Mouse (Mus musculus) MN1 (cell line): ENCODE results near the gene Krt31.

ENCODE experiments used
- DNase-seq: peaks from one replicate; pipeline ENCODE4 v3.0.0-alpha.2; 2016; ENCODE audit warnings: low spot score

Gene Krt31

DNA sequence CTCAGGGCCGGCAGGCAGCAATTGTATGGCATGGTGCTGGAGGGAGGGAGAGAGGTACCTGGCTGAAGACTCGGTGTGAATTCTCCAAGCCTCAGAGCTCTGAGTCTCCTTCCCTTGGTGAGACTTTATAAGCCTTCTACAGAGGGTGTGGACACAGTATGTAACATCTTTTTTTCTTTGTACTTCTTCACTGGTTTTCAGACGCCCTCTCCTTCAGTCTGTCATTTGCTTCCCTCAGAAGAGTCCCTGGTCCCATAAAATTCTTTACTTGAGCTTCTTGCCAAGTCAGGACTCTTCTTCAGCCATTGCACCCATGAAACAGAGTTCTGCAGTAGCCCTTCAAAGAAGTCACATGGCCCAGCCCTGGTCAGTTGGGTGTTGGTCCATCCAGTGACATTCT, at the start of gene Krt31:
Gene Krt31, minus strand, starts transcription at position 101 of the 400 bp plus-strand sequence.
- no peak for DNase-seq

GRCm38 (mm10) chr11:100097819-100098218, 47.5 kb upstream of the Krt31 start:
- no peak for DNase-seq

GRCm38 (mm10) chr11:100096141-100096540, 45.8 kb upstream of the Krt31 start, which contains the start of gene Krt35:
Gene Krt35, minus strand, starts transcription at chr11:100096241.
- DNase-seq = no peak

DNA sequence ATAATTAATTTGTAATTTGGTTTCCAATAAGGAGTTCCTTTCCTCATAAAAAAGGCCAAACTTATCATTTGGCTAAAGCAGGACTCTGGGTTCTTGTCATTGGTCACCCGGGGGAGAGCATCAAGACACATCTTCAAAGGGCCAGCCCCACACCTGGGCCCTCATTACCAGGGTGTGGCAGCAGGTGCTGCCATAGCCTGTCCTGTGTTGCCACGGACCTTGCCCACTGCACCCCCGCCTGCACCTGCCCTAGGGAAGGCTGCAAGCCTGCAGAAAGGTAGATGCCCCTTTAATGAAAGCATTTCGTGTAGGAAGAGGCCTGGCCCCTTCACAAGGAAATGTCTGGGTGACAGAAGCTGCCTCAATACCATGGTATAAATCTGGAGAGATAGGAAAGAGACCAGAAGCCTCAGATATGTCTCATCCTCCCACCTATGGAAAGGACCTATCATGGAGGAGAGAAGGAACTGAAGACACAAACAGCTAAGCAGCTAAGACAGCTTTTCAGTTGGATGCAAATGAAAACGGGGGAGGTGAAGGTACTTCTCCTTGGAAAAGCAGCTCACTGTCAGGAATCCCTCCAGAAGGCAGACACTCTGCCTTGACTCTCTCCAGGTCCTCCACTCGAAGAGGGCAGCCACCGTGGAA, 38.2 kb upstream of the Krt31 start:
- no peak for DNase-seq

GRCm38 (mm10) chr11:100087861-100088260, 37.5 kb upstream of the Krt31 start, which contains the start of gene Krt32:
Gene Krt32, minus strand, starts transcription at chr11:100088226.
- DNase-seq = no peak

GRCm38 (mm10) chr11:100073873-100074272, 23.5 kb upstream of the Krt31 start:
- DNase-seq = no peak

DNA sequence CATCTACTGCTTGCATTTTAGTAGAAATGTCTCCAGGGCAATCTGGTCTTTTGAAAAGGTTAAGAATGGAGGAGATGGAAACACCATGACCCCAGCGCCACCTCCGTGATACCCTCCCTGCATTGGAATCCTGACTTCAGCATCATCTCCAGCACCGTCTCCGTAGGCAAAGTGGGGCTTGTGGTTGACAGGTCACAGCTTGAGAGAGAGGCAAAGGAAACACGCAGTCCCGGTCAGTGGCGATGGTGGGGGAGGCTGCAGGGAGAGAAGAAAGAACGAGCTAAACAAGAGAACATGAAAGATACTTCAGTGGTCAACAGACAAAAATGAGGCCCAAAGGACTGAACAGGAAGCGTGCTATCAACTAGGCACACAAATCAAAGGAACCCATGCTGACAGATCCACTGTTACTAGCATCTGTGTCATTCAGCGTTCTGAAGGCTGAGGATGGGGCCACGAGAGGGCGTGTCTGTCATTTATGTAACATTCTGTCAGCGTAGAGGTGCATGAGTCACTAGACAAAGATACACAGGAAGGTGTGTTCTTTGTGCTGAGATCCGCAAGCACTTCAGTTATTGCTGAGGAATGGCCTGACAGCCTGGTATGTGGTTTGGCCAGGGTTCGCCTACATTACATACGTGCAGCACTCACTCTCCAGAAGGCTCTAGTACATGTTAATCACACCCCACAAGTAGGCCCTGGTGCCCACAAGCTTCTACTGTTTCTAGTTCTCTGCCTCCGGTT, 17.1 kb upstream of the Krt31 start:
- no peak for DNase-seq

- DNase-seq = no peak
Observed at GRCm38 (mm10) chr11:100066236-100067010, 16.1 kb upstream of the Krt31 start.

GRCm38 (mm10) chr11:100058875-100059274, 8.5 kb upstream of the Krt31 start:
- DNase-seq = no peak

GRCm38 (mm10) chr11:100055686-100056655, 5.6 kb upstream of the Krt31 start:
- DNase-seq = no peak

- DNase-seq = no peak
Observed at GRCm38 (mm10) chr11:100047193-100047592, 3.2 kb downstream of the Krt31 start.

- no peak for DNase-seq
Observed at GRCm38 (mm10) chr11:100046303-100046866, 4.0 kb downstream of the Krt31 start.

DNA sequence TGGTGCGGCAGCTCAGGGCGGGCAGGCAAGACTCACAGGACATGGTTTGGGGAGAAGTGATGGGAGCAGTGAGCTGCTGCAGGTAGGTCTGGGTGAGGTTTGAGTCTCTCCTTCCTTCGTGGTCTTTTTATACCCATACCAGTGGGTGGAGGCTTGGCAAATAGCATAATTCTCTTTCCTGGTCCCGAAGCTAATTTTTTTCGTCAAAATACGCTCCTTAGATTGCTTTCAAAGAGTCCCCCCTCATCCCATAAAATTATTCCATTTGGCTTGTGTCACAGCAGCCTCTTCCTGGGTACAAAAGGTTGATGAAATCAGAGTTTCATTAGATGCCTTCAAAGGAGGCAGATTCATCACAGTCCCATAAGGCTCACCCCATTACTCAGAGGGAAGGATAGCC, 8.9 kb downstream of the Krt31 start, which contains the start of gene Krt34:
Gene Krt34, minus strand, starts transcription at position 101 of the 400 bp plus-strand sequence.
- no peak for DNase-seq

DNA sequence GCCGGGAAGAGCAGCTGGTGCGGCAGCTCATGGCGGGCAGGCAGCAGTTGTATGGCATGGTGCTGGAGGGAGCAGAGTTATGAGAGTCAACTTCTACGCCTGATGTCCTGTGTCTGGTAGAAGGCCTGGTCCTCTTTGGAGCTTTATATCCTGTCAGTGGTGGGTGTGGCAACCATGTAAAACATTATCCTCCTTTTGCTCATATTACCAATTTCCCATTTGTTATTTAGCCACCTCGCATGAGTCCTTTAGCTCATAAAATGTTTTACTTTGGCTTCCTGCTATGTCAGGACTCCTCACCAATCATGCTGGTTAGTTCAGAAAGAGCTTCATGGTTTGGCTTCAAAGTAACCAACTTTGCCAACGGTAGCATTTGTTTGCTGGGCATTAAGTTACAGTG, 20.6 kb downstream of the Krt31 start, which contains the start of gene Krt33b:
Gene Krt33b, minus strand, starts transcription at position 101 of the 400 bp plus-strand sequence.
- no peak for DNase-seq

GRCm38 (mm10) chr11:100021438-100021837, 28.9 kb downstream of the Krt31 start:
- DNase-seq = no peak

GRCm38 (mm10) chr11:100019466-100019865, 30.9 kb downstream of the Krt31 start:
- DNase-seq = no peak

GRCm38 (mm10) chr11:100016112-100016511, 34.2 kb downstream of the Krt31 start, which contains the start of gene Krt33a:
Gene Krt33a, minus strand, starts transcription at chr11:100016212.
- no peak for DNase-seq

DNA sequence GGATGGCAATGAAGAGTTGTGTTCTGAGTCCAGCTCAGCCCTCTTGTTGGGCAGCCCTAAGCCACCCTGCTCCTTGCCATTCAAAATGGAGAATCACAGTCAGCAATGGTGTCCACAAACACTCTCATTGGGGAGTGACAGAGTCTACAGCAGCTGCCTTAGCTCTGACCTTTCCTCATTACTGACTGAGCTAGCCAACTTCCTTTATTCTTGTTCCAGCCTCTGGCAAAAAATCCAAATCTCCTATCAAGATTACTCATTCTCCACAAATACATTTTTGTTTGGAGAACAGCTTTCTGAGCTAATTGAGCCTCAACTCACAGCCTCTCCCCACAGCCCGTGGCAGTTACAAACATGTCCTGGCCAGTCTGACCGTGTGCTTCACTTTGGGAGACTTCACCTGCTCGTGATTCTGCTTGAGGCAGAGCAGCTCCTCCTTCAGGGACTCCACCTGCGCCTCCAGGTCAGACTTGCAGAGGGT, 36.6 kb downstream of the Krt31 start:
- DNase-seq = no peak

DNA sequence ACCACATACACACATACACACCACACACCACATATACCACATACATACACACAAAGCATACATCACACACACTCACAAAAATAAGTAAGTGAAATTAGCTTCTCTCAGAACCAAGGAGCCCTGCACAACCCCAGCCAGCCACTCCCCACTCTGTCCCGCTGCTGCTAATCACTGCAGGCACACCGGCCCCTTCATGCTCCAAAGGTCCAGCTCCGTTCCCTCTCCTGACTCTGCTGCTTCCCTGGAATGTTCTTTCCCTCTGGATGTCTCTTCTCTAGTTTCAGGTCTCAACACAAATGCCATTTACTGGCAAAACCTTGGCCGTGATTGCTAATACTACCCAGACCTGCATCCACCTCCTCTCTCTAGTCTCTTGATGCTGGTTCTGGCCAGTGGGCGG, 39.7 kb downstream of the Krt31 start:
- DNase-seq = no peak

DNA sequence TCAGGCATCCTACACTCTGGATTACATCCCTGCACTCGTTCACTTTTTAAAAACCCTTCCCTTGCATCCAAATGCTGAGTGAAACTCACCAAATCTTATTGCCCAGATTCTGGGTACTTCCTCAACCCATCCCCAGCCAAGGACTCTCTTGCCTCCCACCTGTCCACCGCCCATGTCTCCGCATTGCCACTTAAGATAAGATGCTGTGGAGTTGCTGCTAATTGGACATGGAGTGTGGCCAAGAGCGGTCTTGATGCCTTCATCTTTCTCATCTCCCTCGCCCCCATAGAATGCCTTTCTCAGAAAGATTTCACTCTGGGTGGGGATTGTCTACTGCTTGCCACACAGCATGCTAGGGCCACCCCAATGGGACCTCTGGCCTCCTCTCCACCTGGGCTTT, 42.0 kb downstream of the Krt31 start:
- DNase-seq = no peak

DNA sequence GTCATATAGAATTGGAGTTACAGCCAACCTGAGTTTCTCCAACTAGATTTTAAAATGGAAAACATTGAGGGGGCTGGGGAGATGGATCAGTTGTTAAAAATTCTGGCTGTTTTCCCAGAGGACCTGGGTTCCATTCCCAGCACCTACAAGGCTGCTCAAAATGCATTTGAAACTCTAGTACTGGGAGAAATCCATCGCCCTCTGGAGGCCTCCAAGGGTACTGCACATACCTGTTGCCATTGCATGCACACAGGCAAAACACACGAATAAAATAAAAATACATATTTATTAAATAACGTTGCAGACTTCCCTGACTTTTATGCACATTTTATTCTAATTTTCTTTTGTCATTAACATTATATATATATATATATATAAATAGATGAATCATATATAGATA, 43.7 kb downstream of the Krt31 start:
- no peak for DNase-seq
